Mouse (Mus musculus) layer of hippocampus, adult 8-10 months (tissue): ENCODE measurements around the gene Bcan. TPM values are rescaled to one million over a fixed set of nuclear protein-coding genes. Genes with fewer than 3 reads are reported as not detected.
A peak's percentile ranks its signal among the peaks of the same experiment; 100 is the strongest.

ENCODE experiments used
- DNase-seq, 2 experiments: peaks; one replicate each; pipeline ENCODE4 v3.0.0; 2022; ENCODE audit warnings: low spot score in 2 of 2
- total RNA-seq, 4 experiments: library from RNA; stranded (reverse); gene quantifications; 2 replicates each; pipeline ENCODE4 v1.2.4; 2022

Bcan gene
- total RNA-seq, 4 experiments from 2014 or later: 257 to 304 (median 278) TPM

DNA sequence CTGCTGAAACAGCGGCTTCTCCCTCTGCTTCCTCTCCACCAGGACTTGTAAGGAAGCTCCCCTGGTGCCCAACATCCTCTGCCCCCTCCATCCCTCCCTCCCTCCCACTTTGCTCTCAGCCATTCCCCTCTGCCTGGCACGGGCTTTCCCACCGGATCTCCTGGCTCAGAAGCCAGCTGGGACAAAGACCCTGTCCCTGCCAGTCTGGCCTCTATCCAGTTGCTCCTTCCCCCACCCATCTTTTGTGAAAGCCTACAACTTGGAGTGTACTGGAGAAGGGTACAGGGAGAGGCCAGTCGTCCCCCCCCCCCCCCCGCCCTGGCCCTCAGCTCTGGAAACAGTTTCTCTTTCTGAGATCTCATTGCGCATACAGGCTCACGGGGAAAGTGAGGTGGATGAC, 1.3 kb downstream of the Bcan start:
- peak in 1 of 2 experiments; percentile 74 for DNase-seq

DNA sequence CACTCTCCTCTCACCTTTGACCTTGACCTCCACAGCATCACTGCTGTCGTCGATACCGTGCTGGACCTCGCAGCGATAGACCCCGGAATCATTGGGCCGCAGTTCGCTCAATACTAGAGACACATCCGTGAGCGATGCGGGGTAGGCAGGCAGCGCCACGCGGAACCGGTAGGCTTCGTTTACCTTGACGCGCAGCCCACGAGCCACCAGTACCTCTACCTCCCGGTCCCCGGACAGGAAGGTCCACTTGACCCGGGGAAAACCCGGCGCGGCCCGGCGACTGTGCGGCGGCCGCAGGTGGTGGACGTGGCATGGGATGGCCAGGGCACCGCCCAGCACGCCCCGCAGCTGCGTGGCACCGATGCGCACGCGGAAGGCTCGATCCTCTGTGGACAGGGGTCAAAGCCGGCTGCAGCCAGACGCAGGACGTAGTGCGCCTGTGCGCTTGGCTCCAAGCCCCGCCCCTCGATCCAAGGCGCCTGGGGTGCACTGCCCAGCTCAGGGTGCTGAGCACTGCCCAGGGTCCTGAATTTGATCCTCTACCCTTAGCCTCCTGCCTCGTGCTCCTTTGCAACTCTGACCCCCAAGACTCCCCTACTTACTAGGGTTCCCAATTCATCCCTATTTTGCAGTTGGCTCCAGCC, 2.9 kb downstream of the Bcan start:
- DNase-seq: no peak

DNA sequence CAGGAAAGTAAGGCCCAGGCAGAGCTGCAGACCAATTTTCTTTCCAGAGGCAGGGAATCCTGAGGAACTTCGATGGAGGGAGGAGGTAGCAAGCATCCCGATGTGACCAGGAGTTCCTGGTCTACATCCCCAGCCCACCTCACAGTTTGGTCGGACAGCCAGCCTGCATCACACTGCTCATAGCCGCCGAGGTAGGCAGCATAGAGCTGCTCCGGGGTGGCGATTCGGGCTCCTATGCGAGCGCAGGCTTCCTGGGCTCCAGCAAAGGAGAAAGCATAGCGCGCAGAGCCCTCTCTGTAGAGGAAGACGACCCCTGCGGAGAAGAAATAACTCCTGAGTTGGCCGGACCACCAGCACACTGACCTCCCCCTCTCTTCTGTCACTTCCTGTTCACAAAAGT, 3.6 kb downstream of the Bcan start:
- DNase-seq: no peak

DNA sequence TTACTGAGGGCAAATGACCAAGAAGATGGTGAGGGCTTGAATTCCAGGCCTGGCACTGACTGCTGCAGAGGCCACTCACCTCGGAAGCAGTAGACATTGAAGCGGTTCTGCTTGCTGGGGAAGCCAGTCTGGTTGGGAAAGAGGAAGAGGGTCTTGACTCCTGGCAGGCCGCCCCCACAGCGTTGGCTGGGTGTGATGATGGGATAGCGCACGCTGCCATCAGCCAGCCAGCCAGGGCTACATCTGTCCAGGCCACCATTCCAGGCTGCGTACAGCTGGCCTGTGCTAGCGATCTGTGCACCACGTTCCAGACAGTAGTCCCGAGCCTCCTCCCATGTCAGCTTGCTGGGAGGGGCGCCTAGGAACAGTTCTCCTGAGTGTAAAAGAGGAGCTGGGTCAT, 4.7 kb downstream of the Bcan start:
- no peak for DNase-seq

DNA sequence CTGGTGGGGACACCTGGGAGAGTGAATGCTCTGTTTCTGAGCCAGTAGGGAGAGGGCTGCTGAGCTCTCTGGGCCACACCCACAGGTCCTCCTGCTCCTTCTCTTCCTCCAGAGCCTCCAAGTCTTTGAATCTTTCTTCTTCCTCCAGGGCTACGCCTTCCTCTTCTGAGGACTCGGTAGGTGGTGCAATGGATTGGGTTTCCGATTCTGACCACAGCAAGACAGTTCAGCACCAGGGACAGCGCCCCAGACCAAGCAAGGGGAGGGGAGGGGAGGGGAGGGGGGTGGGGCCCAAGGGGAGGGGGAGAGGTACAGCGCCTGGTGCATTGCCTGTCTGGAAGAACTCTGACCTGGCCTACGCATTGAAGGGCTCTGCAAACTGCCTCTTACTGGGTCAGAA, 6.6 kb downstream of the Bcan start:
- no peak for DNase-seq

DNA sequence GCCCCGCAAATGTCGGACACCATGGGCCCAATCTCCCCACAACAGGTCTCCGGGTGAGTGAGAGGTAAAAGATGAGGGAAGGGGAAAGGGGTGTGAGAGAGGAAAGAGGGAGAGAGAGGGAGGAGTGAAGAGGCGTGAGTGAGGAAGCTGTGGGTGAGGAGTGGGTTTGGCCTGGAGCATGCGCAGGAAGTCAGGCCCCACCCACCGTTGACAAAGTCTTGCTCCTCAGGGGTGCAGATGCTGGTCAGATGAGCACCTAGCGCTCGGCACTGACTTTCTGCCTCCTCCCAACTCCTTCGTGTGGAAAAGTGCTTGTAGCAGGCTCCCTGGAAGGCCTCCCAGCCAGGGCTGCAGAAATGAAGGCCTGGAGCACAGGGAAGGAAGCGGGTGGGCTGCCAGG, 10.1 kb downstream of the Bcan start:
- DNase-seq: no peak

DNA sequence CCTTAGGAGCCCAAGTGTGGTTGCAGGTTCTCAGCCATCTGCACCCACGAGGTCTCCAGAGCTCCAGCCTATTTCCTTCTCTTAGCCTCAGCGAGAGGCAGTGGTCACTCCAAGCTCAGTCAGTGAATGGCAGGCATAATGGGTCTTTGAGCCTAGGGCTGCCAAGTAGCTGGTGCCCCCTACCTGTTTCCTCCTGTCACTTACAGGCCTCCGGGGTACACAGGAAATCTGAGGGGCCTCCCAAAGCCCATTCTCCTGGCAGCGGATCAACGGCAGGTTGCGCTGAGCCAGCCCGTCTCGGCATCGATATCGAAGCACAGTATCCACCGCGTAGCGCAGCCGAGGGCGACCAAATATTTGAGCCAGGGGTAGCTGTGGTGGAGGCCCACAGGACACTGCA, 12.0 kb downstream of the Bcan start:
- DNase-seq: no peak

DNA sequence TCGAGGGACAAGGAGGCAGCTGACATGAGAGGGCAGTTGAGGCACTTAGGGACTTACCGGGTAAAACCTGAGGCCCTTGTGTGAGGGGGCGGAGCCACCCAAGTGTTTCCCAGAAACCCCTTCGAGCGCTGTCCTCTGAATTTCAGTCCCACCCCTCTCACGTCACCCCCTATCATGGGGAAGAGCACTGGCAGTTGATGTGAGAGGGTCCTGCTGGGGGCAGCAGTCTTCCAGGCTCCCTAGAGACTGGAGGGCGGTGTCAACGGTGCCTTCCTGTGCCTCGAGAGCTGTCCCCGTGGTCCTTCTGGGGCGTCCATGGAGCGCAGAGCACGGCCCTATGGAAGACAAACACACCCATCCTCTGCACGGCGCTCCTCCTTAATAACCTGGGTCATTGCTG, 12.4 kb downstream of the Bcan start:
- DNase-seq: no peak

DNA sequence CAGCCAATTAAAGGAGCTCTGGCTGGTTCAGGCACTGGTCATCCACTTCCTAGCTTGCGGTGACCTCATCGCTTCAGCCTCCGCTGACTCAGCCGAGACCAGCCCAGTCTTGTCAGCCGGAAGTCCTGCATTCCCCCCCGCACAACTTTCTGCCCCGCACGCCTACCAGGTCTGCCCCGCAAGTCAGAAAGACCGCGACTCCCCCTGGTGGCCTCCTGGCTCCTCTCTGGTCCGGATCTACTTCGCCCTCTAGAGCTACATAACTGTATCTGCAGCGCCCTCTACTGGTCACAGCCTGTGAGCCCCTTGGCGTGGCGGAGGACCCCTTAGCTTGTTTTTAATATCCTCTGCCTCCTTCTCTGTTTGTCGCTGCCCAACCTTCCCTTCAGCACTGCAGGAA, 13.2 kb downstream of the Bcan start:
- DNase-seq: peak; percentile 86 to 92

DNA sequence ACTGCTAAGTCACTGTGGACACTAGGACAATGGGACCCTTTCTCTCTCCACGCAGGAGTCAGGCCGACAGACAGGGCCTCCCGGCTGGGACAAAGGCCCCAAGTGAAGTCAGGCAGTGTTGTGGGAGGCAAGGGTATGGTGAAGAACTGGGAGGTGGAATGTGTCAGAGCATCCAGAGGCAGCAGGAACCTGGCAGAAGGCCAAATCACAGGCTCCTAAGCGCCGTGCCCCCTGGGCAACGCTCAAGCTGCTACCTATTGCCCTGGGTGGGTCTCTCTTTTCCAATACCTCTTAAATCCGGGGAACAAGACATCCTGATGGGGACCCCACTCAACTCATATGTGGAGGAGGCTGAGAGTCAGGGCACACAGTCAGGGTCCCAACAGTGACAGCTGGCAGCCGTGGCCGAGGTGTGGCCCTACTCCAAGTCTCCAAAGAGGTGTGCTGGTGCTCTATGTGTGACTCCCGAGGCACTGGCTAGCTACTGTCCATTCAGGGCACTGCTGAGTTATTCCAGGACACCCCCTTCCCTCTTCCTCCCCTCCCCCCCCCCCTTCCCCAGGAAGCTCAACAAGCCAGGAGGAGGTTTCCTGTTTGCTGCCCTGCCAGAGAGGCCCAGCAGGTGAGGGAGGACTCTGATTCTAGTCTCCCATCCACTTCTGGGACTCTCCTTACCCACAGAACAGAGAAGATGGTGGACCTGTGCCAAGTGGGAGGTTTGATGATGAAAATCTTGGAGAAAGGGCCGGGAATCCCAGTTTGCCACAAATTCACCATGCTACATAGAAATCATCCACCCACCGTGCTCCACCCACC, 14.3 kb downstream of the Bcan start:
- DNase-seq: no peak

DNA sequence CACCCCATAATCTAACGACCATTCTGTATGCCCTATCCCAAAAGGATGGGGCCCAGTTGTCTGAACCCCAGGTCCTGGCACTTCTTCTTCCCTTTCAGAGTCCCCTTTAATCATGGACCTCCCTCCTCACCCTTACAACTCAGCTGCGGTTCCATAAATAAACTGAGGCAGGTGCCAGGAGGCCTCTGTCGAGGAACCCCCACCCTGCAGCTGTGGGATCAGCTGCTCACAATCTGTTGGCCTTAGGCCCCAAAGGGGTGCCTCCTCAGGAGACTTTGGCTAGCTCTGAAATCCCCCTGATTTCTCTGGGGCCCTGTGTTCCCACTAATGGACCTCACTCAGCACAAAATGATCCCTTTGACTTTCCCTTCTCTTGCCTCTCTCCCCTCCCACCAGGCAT, 15.9 kb downstream of the Bcan start:
- DNase-seq: no peak

DNA sequence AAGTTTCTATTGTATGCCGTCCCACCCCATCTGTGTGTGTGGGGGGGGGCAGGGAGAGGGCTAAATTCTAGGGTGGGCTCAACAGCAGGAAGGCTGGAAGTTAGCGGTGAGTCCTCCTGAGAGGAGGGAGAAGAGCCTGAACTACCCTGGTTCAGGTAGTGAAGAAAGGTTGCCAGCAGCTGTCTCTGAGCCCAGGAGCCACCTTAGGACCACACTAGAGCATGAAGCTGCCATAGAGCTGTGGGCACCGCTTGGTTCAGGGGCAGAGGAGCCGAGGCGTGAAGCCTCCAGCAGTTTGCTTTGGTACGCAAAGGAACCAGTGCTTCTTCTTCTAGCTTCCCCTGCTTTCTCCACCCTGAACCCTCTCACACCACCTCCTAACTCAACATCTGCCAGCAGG, 16.4 kb downstream of the Bcan start:
- DNase-seq: no peak

DNA sequence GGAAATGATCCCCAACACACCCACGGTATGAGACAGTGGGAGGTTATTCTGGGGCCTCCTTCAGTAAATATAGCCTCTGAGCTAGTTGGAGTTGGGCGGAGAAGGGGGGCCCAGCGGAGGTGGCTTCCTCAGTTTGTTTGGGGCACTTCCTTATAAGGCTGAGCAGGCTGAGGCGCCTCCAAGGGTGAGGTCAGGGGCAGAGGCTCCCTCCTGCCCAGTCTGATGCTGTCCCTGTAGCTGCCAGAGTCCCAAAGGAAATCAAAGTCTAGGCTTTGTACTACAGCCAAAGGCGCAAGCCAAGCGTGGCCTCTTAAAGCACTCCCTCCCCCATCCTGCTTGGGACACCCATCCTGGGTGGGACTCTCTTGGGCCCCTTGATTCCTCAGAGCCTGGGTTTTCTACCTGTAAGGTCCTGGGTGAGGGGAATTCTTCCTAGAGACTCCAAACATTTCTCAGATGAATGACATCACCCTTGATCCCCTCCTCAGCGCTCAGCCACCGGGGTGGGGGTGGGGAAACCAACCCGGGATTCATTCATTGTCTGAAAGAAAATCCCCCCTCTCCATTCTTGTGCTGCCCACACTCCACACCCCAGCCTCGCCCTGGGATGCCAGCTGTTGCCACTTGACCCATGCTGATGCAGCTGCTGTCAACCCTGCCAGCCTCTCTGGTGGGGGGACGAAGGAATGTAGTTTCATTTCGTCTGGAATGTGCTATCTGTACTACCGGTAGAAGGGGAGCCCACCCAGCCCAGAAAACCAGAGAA, 17.0 kb downstream of the Bcan start:
- DNase-seq: no peak

DNA sequence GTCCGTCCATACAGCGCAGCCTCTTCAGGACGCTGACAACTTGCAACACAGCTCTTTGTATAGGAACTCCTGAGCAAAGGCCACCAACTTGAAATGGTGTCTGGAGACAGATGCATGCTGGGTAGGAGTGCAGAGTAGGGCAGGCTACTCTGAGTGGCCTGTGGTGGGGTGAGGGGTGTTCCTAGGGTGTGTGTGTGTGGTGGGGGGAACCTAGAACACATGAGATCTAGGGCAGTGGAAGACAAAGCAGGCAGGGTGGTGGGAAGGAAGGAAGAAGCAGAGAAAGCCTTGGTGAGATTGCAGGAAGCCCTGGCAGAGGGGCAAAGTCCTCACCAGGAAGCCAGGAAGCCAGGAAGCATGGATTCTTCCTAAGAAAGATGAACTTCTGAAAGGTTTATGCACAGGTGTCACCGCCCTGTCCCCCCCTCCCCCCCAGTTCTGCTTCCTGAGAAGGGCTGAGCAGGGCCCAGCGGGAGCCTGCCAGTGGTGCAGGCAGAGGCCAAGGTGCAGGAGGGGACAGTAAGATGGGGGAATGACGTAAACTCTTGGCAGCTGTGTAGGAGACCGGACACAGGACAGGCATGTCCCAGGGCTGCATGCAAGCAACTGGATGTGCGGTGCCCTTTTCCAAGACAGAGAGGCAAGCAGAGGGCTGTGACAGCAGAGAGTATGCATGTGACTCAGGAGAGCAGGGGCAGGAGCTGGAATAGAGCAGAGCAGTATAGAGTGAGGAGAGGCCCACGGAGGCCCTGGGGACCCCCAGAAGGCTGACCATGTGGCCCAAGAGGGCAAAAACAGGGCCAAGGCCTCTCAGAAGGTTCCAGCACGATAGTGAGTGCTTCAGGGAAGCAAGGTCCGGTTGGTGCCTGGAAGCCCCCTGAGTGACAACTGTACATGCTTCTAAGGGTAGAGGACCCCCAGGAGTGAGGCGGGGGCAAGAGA, 17.9 kb downstream of the Bcan start:
- no peak for DNase-seq

DNA sequence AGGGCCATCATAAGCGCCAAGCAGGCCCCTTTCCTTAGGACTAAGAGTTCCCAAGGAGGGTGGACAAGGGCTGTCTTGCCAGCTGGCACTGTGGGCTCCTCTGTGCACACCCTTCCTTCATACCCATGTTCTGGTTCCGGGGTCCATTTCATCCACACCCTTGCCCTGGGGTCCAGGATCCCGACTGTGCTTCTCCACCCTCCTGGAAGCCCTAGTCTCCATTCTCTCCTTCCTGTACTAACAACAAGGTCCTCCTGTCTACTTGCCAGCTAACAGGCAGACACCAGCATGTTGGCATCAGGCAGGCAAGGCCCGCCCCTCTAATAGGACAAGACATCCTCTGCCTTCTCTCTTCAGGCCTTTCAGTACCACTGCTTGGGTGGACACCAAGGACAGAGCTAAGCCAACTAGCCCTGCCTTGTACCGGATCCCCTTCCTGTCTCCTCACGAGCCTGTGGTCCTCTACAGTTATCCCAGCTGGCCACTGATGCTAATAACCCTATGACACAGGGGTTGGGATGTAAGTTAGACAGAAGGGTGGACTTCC, 18.7 kb downstream of the Bcan start:
- no peak for DNase-seq

DNA sequence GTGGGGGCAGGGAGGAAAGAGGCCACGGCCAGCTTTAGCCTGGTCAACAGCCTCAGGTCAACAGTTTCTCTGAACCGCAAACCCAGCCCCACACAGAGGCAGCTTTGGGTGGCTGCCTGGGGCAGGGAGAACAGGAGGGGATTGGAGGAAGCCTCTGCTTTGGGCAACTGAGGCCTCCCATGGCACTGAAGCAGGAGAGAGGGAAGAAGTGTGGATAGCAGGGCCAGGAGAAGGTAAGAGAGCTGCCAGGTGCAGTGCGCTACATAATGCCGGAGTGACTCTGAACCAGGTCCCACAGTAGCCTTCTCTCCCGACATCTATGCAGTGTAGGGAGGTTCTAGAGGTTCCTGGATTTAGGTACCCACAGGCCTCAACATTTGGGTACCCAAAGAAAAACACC, 19.3 kb downstream of the Bcan start:
- DNase-seq: no peak

DNA sequence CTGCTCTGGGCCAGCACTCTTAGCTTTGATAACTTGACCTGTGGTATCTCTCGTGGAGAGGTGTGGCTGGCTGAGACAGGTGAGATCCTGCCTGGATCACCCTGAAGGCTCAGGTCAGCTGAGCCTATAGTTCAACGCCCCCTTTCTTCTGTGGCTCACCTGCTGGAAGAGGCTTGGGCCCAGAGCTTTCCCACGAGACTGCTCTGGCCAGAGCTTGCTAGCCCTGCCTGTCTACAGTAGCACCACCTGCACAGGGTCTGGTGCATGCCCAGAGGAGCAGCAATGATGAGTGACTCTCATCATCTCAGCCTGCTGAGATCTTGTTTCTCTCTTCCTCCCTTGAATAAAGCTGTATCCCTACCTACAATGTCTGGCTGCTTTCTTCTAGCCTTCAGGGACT, 19.9 kb downstream of the Bcan start:
- DNase-seq: no peak

DNA sequence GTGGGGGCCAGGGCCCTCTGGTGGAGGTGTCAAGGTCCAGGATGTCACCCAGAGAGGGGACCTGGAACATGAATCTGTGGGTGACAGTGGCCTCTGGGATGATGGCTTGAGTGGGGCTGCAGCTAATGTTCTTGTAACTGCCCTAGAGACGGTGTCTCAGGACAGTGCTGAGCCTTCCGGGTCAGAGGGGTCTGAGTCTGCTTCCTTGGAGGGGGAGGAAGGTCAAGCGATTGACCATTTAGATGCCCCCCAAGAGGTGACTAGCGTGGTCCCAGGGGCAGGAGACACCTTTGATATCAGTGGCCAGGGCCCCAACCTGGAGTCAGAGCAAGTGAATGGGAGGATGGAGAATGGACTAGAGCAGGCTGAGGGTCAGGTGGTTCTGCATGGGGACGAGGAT, 20.5 kb downstream of the Bcan start:
- no peak for DNase-seq

DNA sequence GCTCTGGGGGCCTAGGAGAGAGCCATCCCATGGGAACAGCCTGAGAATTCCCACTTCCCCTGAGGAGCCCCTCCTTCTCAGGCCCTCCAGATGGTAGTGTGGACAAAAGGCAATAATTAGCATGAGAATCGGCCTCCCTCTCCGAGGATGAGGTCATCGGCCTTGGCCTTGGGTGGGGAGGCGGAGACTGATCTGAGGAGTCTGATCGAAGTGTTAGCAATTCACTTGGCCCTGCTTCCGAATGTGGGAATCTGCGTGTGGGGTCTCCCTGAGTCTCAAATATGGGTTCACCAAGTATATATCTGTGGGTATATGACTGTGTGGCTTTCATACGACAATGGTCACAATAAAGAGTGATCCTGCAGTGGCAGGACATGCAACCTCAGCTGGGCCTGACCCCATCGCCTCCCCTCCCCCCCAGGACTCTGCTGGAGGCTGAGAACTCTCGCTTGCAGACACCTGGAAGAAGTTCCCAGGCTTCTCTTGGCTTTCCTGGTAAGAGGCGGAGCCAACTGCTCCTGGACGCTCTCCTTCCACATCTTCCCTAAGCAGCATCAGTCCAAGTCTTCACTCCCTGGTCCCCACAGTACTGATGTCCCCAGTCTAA, 25.5 kb downstream of the Bcan start:
- no peak for DNase-seq

DNA sequence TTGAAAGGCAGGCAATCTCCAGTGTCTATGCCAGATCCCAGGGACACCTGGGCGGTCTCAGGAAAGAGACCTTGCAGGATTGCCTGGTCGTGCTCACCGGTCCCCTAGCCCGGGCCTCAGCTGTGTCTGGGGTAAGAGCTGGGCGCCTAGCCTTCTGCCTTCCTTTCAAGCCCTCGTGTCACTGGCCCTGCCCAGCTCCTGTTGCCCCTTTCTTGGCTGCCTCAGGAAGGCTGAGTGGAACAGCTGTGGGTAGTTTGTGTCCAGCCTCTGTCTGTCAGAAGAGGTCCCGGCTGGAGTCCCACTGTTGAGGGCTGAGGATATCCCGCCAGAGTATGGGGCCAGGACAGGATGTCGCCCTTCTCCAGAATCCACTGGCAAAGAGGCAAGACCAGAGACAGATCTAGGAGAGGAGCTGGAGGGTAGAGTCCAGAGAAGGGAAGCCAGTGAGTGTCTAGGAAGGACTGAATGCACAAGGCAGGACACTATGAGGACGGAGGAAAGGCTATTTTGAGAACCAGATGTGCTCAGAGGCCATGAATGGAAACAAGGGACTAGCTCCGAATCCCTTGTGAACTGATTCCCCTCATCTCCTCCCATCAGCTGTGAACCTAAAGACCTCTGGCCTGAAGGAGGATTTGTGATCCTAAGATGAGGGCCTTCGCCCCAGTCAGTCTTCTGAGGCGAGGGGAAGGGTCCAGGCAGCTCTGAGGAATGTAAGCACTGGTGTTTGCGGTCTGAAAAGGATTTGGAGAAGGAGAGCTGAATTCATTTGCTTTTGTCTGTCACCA, 26.2 kb downstream of the Bcan start:
- no peak for DNase-seq
